Mouse (Mus musculus): ENCODE results near the gene Gnl2. TPM values are rescaled to one million over a fixed set of nuclear protein-coding genes. Genes with fewer than 3 reads are reported as not detected.

The Gnl2 gene
- 27.7 and 29.4 TPM in 2 replicates for polyA plus RNA-seq (2021; fragmentation: Nextera tagmentation)
- long read RNA-seq, experiment 1, transcript Gnl2-201 (16 exons, 2,366 nt) = major isoform, 51 of 81 reads
- long read RNA-seq, experiment 1, partial matches to known transcripts = 25 of 81 reads
- long read RNA-seq, experiment 1, other reads (novel, unspliced or antisense) = 3 of 81 reads
- long read RNA-seq, experiment 2, transcript Gnl2-201 (16 exons, 2,366 nt) = major isoform, 324 of 433 reads
- long read RNA-seq, experiment 2, partial matches to known transcripts = 45 of 433 reads
- long read RNA-seq, experiment 2, other reads (novel, unspliced or antisense) = 64 of 433 reads

GRCm38 (mm10) chr4:125015806-125016635 lies at the start of gene Gnl2:
Gene Gnl2, plus strand, starts transcription at chr4:125016585.

GRCm38 (mm10) chr4:124985671-124986602 lies 30.4 kb upstream of the Gnl2 start, which contains the start of gene Rspo1:
Gene Rspo1, plus strand, starts transcription at chr4:124986430.

GRCm38 (mm10) chr4:125065517-125066307 lies 49.3 kb downstream of the Gnl2 start, which contains the start of gene Dnali1:
Gene Dnali1, minus strand, starts transcription at chr4:125065703.

GRCm38 (mm10) chr4:125066490-125067370 lies 50.3 kb downstream of the Gnl2 start, which contains the start of gene Snip1:
Gene Snip1, plus strand, starts transcription at chr4:125066672.

GRCm38 (mm10) chr4:125084403-125085345 lies 68.3 kb downstream of the Gnl2 start, which contains the start of gene Meaf6:
Gene Meaf6, plus strand, starts transcription at chr4:125085134.

Other genes starting within 250 kb of the Gnl2 start
- gene Mtf1, start 214.5 kb upstream of the Gnl2 start, polyA plus RNA-seq (2021; fragmentation: Nextera tagmentation) = 15.0 and 17.9 TPM in 2 replicates
- gene Yrdc, start 165.9 kb upstream of the Gnl2 start, polyA plus RNA-seq (2021; fragmentation: Nextera tagmentation) = 17.3 and 27.1 TPM in 2 replicates
- 84.8 and 93.2 TPM in 2 replicates for gene 1110065P20Rik, start 165.4 kb upstream of the Gnl2 start, polyA plus RNA-seq (2021; fragmentation: Nextera tagmentation)
- 7.2 and 8.0 TPM in 2 replicates for gene Maneal, start 154.4 kb upstream of the Gnl2 start, polyA plus RNA-seq (2021; fragmentation: Nextera tagmentation)
- gene Epha10, start 135.7 kb upstream of the Gnl2 start, polyA plus RNA-seq (2021; fragmentation: Nextera tagmentation) = 1.7 and 2.4 TPM in 2 replicates
- gene 9930104L06Rik, start 79.5 kb upstream of the Gnl2 start, polyA plus RNA-seq (2021; fragmentation: Nextera tagmentation) = 3.3 and 3.7 TPM in 2 replicates
- 2.1 and 2.4 TPM in 2 replicates for gene Cdca8, start 77.3 kb upstream of the Gnl2 start, polyA plus RNA-seq (2021; fragmentation: Nextera tagmentation)
- gene Rspo1, start 30.2 kb upstream of the Gnl2 start, polyA plus RNA-seq (2021; fragmentation: Nextera tagmentation) = 0.45 and 0.67 TPM in 2 replicates
- 2.3 and 4.3 TPM in 2 replicates for gene Dnali1, start 49.1 kb downstream of the Gnl2 start, polyA plus RNA-seq (2021; fragmentation: Nextera tagmentation)
- 6.8 and 7.1 TPM in 2 replicates for gene Snip1, start 50.1 kb downstream of the Gnl2 start, polyA plus RNA-seq (2021; fragmentation: Nextera tagmentation)
- gene Meaf6, start 68.5 kb downstream of the Gnl2 start, polyA plus RNA-seq (2021; fragmentation: Nextera tagmentation) = 155 and 186 TPM in 2 replicates
- gene Zc3h12a, start 111.3 kb downstream of the Gnl2 start, polyA plus RNA-seq (2021; fragmentation: Nextera tagmentation) = 0.06 TPM in 1 of 2 replicates, not detected in the other